Mouse (Mus musculus): ENCODE measurements around the gene Lamc2.

DNA sequence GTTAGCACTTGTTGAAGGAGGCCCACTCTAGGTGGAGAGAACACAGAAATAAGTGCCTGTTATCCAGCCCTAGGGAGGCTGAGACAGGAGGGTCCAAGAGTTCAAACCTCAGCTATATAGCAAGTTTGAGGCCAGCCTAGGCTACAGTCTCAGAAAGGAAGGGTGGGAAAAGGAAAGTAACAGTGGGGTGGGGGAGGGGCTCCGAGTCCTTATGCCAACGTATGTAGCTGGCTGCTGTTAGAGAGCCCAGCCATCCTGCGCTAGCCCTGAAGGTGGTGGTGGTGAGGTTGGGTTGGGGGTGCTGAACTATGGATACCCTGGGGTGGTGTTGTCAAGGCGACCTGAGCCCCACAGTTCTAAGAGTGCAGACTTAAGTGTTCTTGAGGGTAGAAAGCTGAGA lies 92.7 kb downstream of the Lamc2 start:
- TF ChIP-seq CTCF (IDR thresholded peaks at IDR 0.05; ENCODE audit: low read depth) (no peak), EP300 (IDR thresholded peaks at IDR 0.05; ENCODE audit: low read depth) (no peak)
